Mouse (Mus musculus): Measurements from ENCODE around the gene Zpbp2. TPM values are rescaled to one million over a fixed set of nuclear protein-coding genes. Genes with fewer than 3 reads are reported as not detected.

Gene Zpbp2
- total and polyA plus RNA-seq, 2 experiments from 2014 or later = 0.36 TPM; not detected in 1

DNA sequence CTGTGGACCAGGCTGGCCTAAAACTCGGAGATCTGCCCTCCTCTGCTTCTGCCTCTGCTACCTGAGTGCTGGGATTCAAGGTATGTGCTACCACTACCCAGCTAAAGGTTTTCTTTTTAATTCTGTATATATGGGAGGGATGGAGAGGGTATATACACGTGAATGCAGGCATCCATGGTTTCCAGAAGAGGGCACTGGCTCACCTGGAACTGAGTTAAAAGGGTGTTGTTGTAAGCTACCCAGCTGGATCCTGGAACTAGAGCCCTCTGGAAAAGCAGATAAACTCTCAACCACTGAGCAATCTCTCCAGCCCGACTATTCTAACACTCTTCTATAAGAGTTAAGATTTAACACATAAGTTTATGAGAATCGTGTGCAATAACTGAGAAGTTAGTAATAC, 1.5 kb upstream of the Zpbp2 start:
- DNase-seq (ENCODE audit: low spot score) (no peak), ATAC-seq (ENCODE audit: low FRiP score) (no peak)
- H3K9me3 ChIP-seq (ENCODE audit: low read length) = no peaks in the 10 kb centered on the region
- no peak overlapping the region for H3K9ac ChIP-seq (replicated peaks; ENCODE audit: low read length, poor library complexity, severe bottlenecking)
- H3K27ac ChIP-seq (ENCODE audit: low read depth, low read length) = no peak overlapping the region
- 63% methylated on average over 4 of the region's 4 CpGs for WGBS
- TF ChIP-seq CTCF (IDR thresholded peaks at IDR 0.05) = 0 out of 2 replicates have a peak, but pooled peaks have one; percentile 5
- H3K4me2 ChIP-seq (ENCODE audit: low read depth, low read length, poor library complexity, severe bottlenecking) = no peak overlapping the region
- H3K4me3 ChIP-seq (ENCODE audit: low read depth, low read length) = no peak overlapping the region
- H3K27me3 ChIP-seq (ENCODE audit: insufficient read depth, low read length) = peaks cover 40% of the 10 kb centered on the region
- H3K36me3 ChIP-seq (ENCODE audit: insufficient read depth, low read length) = no peaks in the 10 kb centered on the region
- H3K4me1 ChIP-seq (ENCODE audit: insufficient read depth, low read length) = no peaks in the 10 kb centered on the region; the same call in 1 of the 2 replicates

GRCm38 (mm10) chr11:98550311-98550974, 454 bp upstream of the Zpbp2 start:
- peak overlapping the region; percentile 82 for H3K4me2 ChIP-seq (ENCODE audit: low read depth, low read length, poor library complexity, severe bottlenecking)
- WGBS = 20% methylated on average over 20 of the region's 20 CpGs
- no peaks in the 10 kb centered on the region for H3K36me3 ChIP-seq (ENCODE audit: insufficient read depth, low read length)
- H3K4me1 ChIP-seq (ENCODE audit: insufficient read depth, low read length) = no peaks in the 10 kb centered on the region; the same call in 1 of the 2 replicates
- peak overlapping the region; percentile 74 for H3K9ac ChIP-seq (replicated peaks; ENCODE audit: low read length, poor library complexity, severe bottlenecking)
- ATAC-seq (ENCODE audit: low FRiP score) (no peak), DNase-seq (ENCODE audit: low spot score) (no peak)
- no peaks in the 10 kb centered on the region for H3K9me3 ChIP-seq (ENCODE audit: low read length)
- peaks cover 36% of the 10 kb centered on the region for H3K27me3 ChIP-seq (ENCODE audit: insufficient read depth, low read length)
- TF ChIP-seq CTCF (IDR thresholded peaks at IDR 0.05) = no peak
- H3K27ac ChIP-seq (ENCODE audit: low read depth, low read length) = no peak overlapping the region
- H3K4me3 ChIP-seq (ENCODE audit: low read depth, low read length) = peak overlapping the region; percentile 61

DNA sequence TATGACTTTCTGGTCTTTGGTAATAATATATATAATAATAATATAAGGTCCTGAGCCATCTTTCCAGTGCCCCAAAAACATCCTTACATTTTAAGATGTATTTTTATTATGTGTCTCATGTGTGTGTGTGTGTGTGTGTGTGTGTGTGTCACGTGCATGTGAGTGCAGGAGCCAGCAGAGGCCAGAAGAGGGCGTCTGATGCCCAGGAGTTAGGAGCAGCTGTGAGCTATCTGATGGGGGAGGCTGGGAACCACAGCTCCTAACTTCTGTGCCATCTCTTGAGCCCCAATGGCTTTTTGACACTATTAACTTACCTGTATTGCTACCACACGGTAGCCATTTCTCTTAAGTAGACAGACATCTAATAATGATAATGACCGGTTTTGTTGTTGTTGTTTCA, 3.1 kb downstream of the Zpbp2 start:
- H3K36me3 ChIP-seq (ENCODE audit: insufficient read depth, low read length) = no peaks in the 10 kb centered on the region
- H3K27ac ChIP-seq (ENCODE audit: low read depth, low read length) = no peak overlapping the region
- no peak overlapping the region for H3K9ac ChIP-seq (replicated peaks; ENCODE audit: low read length, poor library complexity, severe bottlenecking)
- no peak for TF ChIP-seq CTCF (IDR thresholded peaks at IDR 0.05)
- H3K9me3 ChIP-seq (ENCODE audit: low read length) = no peaks in the 10 kb centered on the region
- H3K27me3 ChIP-seq (ENCODE audit: insufficient read depth, low read length) = peaks cover 13% of the 10 kb centered on the region
- H3K4me3 ChIP-seq (ENCODE audit: low read depth, low read length) = no peak overlapping the region
- H3K4me2 ChIP-seq (ENCODE audit: low read depth, low read length, poor library complexity, severe bottlenecking) = no peak overlapping the region
- ATAC-seq (ENCODE audit: low FRiP score) (no peak), DNase-seq (ENCODE audit: low spot score) (no peak)
- H3K4me1 ChIP-seq (ENCODE audit: insufficient read depth, low read length) = no peaks in the 10 kb centered on the region; the same call in 1 of the 2 replicates
- WGBS = 92% methylated on average over 4 of the region's 4 CpGs

- Histone ChIP-seq H3K36me3 (ENCODE audit: insufficient read depth, low read length) (no peaks in the 10 kb centered on the region), H3K9ac (replicated peaks; ENCODE audit: low read length, poor library complexity, severe bottlenecking) (no peak overlapping the region), H3K4me1 (ENCODE audit: insufficient read depth, low read length) (no peaks in the 10 kb centered on the region; the same call in 1 of the 2 replicates), H3K27ac (ENCODE audit: low read depth, low read length) (no peak overlapping the region), H3K9me3 (ENCODE audit: low read length) (no peaks in the 10 kb centered on the region), H3K4me2 (ENCODE audit: low read depth, low read length, poor library complexity, severe bottlenecking) (no peak overlapping the region), H3K4me3 (ENCODE audit: low read depth, low read length) (no peak overlapping the region), H3K27me3 (ENCODE audit: insufficient read depth, low read length) (peaks cover 1% of the 10 kb centered on the region; the same call in 1 of the 2 replicates)
- DNase-seq (ENCODE audit: low spot score) = peak; percentile 26
- ATAC-seq (ENCODE audit: low FRiP score) = no peak
- peak; percentile 61 for TF ChIP-seq CTCF (IDR thresholded peaks at IDR 0.05)
- WGBS = 64% methylated on average over 12 of the region's 12 CpGs
These were observed 4.3 kb downstream of the Zpbp2 start for GRCm38 (mm10) chr11:98555124-98555700.

GRCm38 (mm10) chr11:98560942-98561341, 10.0 kb downstream of the Zpbp2 start:
- Histone ChIP-seq H3K36me3 (ENCODE audit: insufficient read depth, low read length) (no peaks in the 10 kb centered on the region), H3K27ac (ENCODE audit: low read depth, low read length) (no peak overlapping the region), H3K4me2 (ENCODE audit: low read depth, low read length, poor library complexity, severe bottlenecking) (no peak overlapping the region), H3K27me3 (ENCODE audit: insufficient read depth, low read length) (no peaks in the 10 kb centered on the region), H3K9ac (replicated peaks; ENCODE audit: low read length, poor library complexity, severe bottlenecking) (no peak overlapping the region), H3K4me3 (ENCODE audit: low read depth, low read length) (no peak overlapping the region), H3K4me1 (ENCODE audit: insufficient read depth, low read length) (no peaks in the 10 kb centered on the region), H3K9me3 (ENCODE audit: low read length) (no peaks in the 10 kb centered on the region)
- DNase-seq (ENCODE audit: low spot score) = no peak
- no peak for ATAC-seq (ENCODE audit: low FRiP score)
- WGBS = 37% methylated on average over 7 of the region's 7 CpGs
- no peak for TF ChIP-seq CTCF (IDR thresholded peaks at IDR 0.05)

DNA sequence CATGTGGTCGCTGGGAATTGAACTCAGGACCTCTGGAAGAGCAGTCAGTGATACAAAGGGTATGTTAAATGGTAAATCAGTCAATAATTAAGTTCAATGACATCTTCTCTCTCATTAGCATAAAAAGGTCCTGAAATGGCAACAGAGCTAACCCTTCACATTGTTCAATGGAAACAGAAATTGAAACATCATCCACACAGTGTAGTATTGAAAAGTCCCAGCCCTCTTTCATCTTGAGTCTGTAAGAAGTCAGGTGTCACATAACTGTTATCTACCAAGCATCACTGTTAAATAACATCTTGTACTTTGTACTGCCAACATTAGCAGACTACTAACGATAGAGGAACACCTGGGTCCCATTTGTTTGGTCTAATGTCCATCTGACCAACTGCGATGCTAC, 12.1 kb downstream of the Zpbp2 start:
- Histone ChIP-seq H3K9ac (replicated peaks; ENCODE audit: low read length, poor library complexity, severe bottlenecking) (no peak overlapping the region), H3K27ac (ENCODE audit: low read depth, low read length) (no peak overlapping the region), H3K4me2 (ENCODE audit: low read depth, low read length, poor library complexity, severe bottlenecking) (no peak overlapping the region), H3K4me1 (ENCODE audit: insufficient read depth, low read length) (no peaks in the 10 kb centered on the region), H3K36me3 (ENCODE audit: insufficient read depth, low read length) (no peaks in the 10 kb centered on the region), H3K4me3 (ENCODE audit: low read depth, low read length) (no peak overlapping the region), H3K9me3 (ENCODE audit: low read length) (no peaks in the 10 kb centered on the region), H3K27me3 (ENCODE audit: insufficient read depth, low read length) (no peaks in the 10 kb centered on the region)
- no peak for TF ChIP-seq CTCF (IDR thresholded peaks at IDR 0.05)
- WGBS = 80% methylated on average over 3 of the region's 3 CpGs
- ATAC-seq (ENCODE audit: low FRiP score) (no peak), DNase-seq (ENCODE audit: low spot score) (no peak)

Data from midbrain, postnatal 0 days (tissue).